Mouse (Mus musculus) lung, adult 18-20 months (tissue): Measurements from ENCODE around the gene Slco2a1.

Experiments
- DNase-seq, 2 experiments: peaks; one replicate each; pipeline ENCODE4 v3.0.0; 2022; ENCODE audit warnings: mixed read lengths in 2 of 2

Slco2a1 gene

GRCm38 (mm10) chr9:103121546-103121945 lies 133.0 kb downstream of the Slco2a1 start:
- no peak for DNase-seq

GRCm38 (mm10) chr9:103124746-103125145 lies 136.2 kb downstream of the Slco2a1 start:
- DNase-seq, result no peak

DNA sequence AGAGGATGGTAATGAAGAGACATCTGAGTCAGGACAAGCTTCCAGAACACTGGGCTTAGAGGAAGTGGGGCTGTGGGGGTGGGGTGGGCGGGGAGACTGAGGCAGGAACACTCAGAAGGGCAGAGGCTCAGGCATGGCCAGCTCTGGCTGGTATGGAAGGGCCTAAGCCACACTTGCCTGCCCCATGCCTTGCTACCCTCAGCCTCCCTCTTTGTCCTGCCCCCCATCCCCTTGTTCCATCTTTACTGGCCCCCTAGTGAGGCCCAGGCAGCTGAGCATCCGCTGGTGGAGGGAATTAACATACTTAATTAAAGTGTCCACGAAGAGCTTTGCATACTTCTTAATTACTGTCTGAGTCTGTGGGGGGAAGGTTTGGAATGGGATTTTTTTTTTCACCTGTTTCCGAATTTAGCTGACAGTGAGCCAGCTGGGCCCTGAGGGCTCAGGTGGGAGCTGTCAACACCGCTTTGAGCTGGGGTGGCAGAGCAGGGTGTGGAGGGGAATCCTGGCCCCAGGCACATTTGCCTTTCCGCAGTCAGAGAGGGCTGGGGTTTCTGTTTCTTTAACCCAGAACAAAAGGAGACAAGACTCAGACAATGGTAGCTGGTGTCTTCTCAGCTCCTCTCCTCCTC lies 145.1 kb downstream of the Slco2a1 start:
- no peak for DNase-seq

DNA sequence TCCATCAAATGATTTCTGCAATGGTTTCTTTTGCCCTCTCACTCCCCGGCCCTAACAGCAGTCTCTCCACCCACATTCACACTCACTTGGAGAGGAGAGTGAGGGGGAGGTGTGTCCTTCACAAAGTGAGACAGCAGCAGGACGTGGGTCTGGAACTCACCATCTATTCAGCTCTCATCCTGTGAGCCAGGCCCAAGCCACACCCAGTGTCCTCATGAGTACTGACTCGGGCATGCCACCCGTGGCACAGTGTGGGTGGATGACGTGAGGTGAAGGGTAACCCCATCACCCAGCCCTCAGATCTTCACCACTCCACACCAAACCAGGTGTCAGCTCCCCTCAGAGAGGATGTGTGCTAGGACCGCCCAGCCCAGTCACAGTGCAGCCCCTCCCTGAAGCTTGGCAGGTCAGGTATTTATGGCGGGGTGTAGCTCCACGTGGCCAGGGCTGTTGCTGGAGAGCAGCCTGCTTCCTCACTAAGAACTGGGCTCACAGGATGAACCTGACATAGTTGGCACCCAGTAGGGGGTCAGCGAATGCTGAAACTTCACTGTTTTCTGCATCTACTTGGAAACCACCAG lies 146.0 kb downstream of the Slco2a1 start:
- no peak for DNase-seq

GRCm38 (mm10) chr9:103139481-103139880 lies 151.0 kb downstream of the Slco2a1 start:
- no peak for DNase-seq

GRCm38 (mm10) chr9:103140384-103140783 lies 151.9 kb downstream of the Slco2a1 start:
- DNase-seq, result no peak

- no peak for DNase-seq
Observed at GRCm38 (mm10) chr9:103141266-103141665, 152.8 kb downstream of the Slco2a1 start.

GRCm38 (mm10) chr9:103143881-103144280 lies 155.4 kb downstream of the Slco2a1 start:
- DNase-seq, result no peak

DNA sequence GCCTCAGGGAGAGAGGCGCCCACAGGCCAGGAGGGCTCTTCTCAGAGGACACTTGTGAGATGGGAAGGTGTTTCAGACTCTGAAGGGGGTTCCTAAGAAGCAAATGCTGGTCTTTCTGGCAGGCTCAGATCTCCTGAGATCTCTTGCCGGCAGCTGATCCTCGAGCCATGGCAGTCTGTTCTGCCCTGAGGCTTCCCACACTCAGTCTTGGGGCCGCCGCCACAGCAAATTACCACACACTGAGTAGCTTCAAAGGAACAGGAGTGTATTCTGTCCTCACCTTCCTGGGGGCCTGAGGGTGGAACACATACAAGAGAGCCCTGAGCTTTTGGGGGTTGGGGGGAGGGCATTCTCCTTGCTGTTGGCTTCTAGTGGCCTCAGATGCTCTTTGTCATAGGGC lies 156.8 kb downstream of the Slco2a1 start:
- DNase-seq, result no peak
